Mouse (Mus musculus) A20 (cell line): ENCODE results near the gene Nr5a2.
A peak's percentile ranks its signal among the peaks of the same experiment; 100 is the strongest.
"Not testable (repeated sequence)": the region's sequence is repeated elsewhere in the genome, so short reads cannot be mapped to it uniquely, and the experiment has no call there.

Experiments
- DNase-seq: peaks from one replicate; pipeline ENCODE4 v3.0.0-alpha.2; 2011; ENCODE audit warnings: low read depth, low spot score

Gene Nr5a2

DNA sequence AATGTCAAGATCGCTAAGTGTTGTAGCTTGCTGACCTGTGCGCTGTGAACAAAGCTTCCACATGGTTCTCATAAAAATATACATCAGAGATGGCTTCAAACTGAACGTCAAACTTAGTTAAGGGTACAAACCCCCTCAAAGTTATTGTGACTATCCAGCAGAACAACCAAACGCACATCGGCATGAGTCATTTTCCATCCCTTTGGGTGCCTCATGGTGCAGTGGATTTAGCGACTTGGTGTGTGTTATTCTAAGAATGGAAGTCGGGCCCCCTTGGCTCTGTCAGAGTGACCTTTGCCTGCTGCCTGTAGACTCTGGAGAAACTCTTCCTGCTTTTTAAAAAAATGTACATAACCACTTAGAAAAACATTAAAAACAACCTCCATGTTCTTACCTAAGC lies 119.7 kb downstream of the Nr5a2 start:
- DNase-seq = no peak

DNA sequence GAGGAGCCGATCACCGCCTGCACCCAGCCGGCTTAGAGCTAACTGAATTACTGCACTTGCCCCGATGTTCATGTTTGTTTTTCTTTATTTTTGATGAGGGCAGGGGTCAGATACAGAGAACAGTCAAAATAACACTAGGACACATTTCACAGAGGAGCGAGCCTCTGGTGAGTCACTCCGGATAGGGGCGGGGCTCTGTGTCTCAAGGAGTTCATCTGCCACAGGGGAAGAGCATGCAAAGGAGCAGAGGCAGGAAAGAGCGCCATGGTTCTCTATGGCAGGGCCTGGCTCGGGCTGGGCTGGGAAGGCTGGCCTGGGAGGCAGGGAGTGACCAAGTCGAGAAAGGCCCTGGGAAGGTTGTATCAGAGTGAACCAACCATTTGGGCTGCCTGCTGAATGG lies 121.0 kb downstream of the Nr5a2 start:
- DNase-seq = no peak

DNA sequence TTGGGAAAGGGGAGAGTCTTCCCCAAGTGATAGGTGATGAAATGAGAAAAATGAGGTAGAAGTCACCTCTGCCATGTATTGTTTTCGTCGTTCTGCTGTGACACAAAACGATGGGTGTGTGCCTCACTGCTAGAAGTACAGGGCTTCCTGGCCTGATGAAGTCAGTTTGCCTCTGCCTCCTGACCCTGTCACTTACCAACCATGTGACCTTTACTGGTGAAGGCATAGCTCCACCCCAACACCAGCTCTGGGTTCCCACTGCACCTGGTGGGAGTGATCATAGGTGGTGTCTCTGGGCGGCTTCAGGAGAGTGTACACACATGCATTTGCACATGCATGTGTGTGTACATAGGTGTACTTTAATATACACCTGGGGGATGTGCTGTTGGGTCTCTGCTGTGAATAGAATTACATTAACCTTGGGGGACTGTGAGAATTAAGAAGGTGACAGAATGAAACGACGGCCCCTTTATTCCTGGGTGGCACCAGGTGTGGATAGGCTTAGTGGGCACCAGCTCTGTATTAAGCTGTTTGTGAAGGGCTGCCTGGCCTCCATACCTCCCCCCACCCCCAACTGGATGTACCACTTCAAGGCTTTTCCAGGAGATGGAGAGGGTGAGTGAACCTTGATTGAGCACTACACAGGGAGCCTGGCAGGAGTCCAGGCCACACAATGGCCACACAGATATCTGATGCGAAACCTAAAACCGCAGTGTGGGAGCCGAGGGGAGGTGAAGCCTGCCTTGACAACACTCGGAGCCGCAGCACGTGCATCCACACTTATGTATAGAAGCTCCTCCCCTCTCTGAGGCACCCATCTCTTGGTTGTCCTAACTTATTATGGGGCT lies 127.7 kb downstream of the Nr5a2 start:
- DNase-seq = peak; percentile 3

DNA sequence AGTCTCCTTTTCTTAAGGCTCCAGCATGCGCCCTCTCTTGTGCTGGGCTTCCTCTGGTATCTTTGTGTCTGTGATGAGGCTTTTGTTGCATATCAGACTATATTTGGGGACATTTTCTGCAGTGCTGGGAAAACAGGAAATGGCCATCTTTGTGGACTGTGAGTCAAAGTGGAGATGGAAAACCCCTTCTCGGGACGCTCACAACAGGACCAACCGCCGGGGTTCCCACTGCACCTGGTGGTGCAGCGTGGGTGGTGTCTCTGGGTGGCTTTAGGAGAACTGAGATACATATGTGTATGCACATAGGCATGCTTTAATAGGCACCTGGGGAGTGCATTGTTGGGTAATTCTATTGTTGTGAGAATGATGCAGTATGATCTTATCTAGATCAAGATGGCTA lies 129.3 kb downstream of the Nr5a2 start:
- peak; percentile 65 for DNase-seq

DNA sequence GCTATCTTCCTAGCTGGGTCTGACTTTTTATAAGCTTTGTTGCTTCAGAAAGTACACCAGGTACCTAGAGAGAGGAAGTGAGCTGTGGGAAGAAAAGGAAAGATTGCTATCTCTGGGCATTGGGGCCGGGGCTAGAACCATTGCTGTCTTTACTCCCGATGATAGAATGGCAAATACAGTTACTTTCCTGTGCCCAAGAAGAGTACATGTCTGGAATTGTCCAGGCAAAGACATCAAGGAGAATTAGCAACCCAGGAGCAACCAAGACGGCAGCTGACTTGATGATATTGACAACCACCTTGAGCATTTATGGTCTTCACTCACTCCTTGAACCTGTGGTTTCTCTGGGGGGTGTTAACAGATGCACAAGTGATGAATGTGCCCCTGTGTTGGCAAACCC lies 130.3 kb downstream of the Nr5a2 start:
- peak; percentile 2 for DNase-seq

DNA sequence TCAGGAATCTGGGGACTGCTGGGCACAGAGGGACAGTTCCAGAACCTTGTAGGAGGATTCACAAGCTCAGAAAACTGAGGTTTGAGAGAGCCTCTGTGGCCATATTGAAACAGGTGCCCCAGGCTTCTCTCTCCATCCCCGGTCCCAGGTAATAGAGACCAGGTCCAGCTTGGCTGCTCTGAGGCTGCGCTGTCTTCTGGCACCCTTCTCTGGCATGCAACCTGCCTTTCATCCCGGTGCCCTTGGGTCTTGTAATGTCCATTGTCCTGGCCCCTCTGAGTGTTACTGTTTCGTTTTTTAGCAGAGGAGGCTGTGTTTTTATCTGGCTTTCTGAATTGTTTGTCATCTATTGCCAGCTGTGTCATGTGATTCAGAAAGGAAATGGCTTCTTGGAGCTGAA lies 136.4 kb downstream of the Nr5a2 start:
- DNase-seq = no peak

DNA sequence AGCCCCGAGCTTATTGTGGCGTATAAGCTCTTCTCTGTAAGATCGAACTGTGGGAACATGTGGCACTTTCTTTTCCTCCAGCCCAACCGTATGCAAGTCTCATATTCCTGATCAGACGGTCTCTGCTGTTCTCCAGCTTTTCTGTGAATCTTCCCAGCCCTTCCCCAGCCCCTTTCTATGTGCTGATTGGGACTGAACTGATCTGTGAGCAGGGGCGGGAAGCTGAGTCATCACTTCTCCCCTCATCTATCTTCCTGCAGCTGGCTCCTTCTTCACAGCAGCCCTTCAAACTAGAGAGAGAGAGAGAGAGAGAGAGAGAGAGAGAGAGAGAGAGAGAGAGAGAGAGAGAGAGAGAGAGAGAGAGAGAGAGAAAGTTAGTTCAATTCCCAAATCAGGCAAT lies 159.6 kb downstream of the Nr5a2 start:
- no peak for DNase-seq

DNA sequence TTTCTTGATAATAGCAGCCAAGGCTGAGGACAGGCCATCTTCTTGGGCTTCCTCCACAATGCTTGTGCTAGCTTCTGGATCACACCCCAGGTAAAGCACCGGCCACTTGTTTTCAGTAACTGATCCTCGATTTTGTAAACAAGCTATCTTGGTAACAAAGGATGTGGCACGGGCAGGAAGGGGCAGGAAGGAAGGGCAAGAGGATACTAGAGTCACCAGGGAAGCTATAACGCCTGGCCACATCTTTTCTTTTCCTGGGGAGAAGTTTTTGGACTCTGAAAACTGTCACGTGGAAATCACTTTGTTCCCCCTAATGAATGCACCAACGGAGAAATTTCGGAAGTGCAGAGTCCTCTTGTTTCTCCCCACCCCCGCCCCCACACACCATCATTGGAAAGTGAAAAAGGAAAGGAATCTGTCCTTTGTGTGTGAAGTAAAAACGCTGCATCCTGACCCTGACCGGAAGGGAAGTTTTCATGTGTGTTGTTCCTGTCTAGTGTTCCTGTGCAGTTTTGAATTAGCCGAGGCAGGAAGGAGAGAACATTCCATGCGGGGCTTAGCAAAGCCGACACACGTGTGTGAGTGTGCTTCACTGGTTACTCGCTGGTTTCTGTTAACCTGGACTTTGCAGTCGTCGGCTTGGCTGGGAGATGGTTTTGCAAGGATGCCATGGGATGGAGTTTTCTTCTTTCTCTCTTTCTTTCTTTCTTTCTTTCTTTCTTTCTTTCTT lies 163.7 kb downstream of the Nr5a2 start:
- DNase-seq = no peak

DNA sequence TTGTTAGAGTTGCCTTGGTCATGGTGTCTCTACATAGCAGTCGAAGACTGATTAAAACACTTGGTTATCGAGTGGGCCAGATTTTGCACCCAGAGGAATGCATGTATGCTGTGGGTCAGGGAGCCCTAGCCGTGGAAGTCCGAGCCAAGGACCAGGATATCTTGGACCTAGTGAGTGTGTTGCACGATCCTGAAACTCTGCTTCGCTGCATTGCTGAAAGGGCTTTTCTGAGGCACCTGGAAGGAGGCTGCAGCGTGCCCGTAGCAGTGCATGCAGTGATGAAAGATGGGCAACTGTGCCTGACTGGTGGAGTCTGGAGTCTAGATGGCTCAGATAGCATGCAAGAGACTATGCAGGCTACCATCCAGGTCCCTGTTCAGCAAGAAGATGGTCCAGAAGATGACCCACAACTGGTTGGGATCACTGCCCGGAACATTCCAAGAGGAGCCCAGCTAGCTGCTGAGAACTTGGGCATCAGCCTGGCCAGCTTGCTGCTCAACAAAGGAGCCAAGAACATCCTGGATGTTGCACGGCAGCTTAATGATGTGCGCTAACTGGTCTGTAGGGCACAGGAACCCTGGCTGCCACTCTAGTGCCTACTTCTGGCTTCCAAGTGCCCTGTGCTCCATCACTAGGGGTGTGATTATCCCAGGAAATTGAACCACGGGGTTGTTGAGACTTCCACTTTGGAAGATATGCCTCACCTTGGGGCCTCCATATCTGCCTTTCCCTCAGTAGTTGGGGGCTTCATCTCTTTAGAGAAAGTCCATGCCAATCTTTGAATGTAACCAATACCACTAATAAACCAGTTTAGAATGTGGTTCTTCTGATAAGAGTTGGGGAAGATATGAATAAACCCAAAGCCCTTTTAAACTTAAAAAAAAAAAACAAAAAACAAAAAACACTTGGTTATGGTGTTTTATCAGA lies 167.0 kb downstream of the Nr5a2 start:
- not testable (repeated sequence) for DNase-seq
